Mouse (Mus musculus): ENCODE measurements around the gene Elmsan1.

Gene Elmsan1

GRCm38 (mm10) chr12:84147954-84148621 lies 70.6 kb downstream of the Elmsan1 start, which contains the start of gene Pnma1:
Pnma1 (minus strand) TSS chr12:84148489.
- DNase-seq = peak; percentile 72

GRCm38 (mm10) chr12:84142281-84143050 lies 76.2 kb downstream of the Elmsan1 start:
- no peak for DNase-seq

- DNase-seq = no peak
Measured at GRCm38 (mm10) chr12:84141271-84141670, 77.4 kb downstream of the Elmsan1 start.

- no peak for DNase-seq
Measured at GRCm38 (mm10) chr12:84140135-84140534, 78.5 kb downstream of the Elmsan1 start.

- no peak for DNase-seq
Measured at GRCm38 (mm10) chr12:84137131-84137530, 81.5 kb downstream of the Elmsan1 start.

- no peak for DNase-seq
Measured at GRCm38 (mm10) chr12:84132265-84132664, 86.4 kb downstream of the Elmsan1 start.

GRCm38 (mm10) chr12:84129931-84130330 lies 88.8 kb downstream of the Elmsan1 start:
- DNase-seq = no peak

GRCm38 (mm10) chr12:84128576-84128975 lies 90.1 kb downstream of the Elmsan1 start:
- DNase-seq = no peak

GRCm38 (mm10) chr12:84126899-84127298 lies 91.8 kb downstream of the Elmsan1 start:
- DNase-seq = no peak

- DNase-seq = no peak
Measured at GRCm38 (mm10) chr12:84125892-84126291, 92.8 kb downstream of the Elmsan1 start.

- DNase-seq = no peak
Measured at GRCm38 (mm10) chr12:84119584-84119983, 99.1 kb downstream of the Elmsan1 start.

GRCm38 (mm10) chr12:84114153-84114994 lies 104.3 kb downstream of the Elmsan1 start, which contains the start of gene Dnal1:
Dnal1 (plus strand) TSS chr12:84114366.
- peak; percentile 94 for DNase-seq

- no peak for DNase-seq
Measured at GRCm38 (mm10) chr12:84113676-84114075, 105.0 kb downstream of the Elmsan1 start.

- DNase-seq = no peak
Measured at GRCm38 (mm10) chr12:84110814-84111213, 107.9 kb downstream of the Elmsan1 start.

GRCm38 (mm10) chr12:84109924-84110323 lies 108.8 kb downstream of the Elmsan1 start:
- DNase-seq = no peak

GRCm38 (mm10) chr12:84107692-84108091 lies 111.0 kb downstream of the Elmsan1 start:
- DNase-seq = no peak

GRCm38 (mm10) chr12:84107012-84107411 lies 111.7 kb downstream of the Elmsan1 start:
- peak; percentile 13 for DNase-seq

GRCm38 (mm10) chr12:84101493-84101845 lies 117.2 kb downstream of the Elmsan1 start:
- no peak for DNase-seq

- DNase-seq = peak; percentile 54
Measured at GRCm38 (mm10) chr12:84100604-84101492, 117.8 kb downstream of the Elmsan1 start, which contains the start of gene Acot6. Acot6 (plus strand) TSS chr12:84100654.

GRCm38 (mm10) chr12:84100071-84100470 lies 118.6 kb downstream of the Elmsan1 start:
- no peak for DNase-seq

- no peak for DNase-seq
Measured at GRCm38 (mm10) chr12:84099605-84100004, 119.1 kb downstream of the Elmsan1 start.

Measured in kidney, postnatal 14 days (tissue).